Mouse (Mus musculus) thymus, adult 18-20 months (tissue): Measurements from ENCODE around the gene Cdc27.

Experiments
- DNase-seq, 2 experiments: peaks; one replicate each; pipeline ENCODE4 v3.0.0; 2022; ENCODE audit warnings: mixed read lengths in 2 of 2

The Cdc27 gene

GRCm38 (mm10) chr11:104468751-104469268, 81.6 kb downstream of the Cdc27 start, which contains the start of gene Kansl1:
Gene Kansl1 (minus strand): TSS chr11:104468861.
- peak; percentile 22 to 26 for DNase-seq

GRCm38 (mm10) chr11:104467698-104468097, 82.7 kb downstream of the Cdc27 start:
- no peak for DNase-seq

DNA sequence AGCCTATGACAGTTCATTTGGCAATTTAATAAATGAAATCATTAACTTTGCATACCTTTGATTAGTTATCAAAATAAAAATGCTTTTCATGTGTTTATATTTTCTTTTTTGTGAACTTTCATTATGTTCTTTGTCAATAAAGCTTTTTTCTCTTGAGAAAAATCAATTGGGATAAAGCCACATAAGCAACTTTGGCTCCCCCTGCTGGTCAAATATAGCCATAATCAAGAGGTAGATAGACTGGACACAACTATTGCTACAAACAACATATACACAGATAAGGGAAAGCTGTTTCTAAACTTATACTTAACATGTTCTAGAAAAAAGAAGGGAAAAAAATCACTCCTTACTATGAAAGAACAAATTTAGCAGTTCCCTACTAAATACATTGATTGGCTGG, 88.9 kb downstream of the Cdc27 start:
- DNase-seq = no peak

DNA sequence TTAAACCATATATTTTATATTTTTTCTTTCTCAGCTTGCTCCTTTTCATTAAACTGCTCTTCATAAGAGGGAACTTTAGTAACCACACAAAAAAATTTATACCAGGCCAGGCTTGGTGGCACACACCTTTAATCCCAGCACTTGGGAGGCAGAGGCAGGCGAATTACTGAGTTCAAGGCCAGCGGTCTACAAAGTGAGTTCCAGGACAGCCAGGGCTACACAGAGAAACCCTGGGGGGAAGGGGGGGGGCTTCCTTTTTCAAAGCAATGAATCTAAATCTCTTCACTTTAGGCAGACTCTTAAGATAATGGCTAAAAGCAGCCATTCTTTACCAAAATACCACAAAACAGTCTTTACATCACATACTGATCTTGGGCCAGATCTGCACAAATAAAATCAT, 90.7 kb downstream of the Cdc27 start:
- no peak for DNase-seq

DNA sequence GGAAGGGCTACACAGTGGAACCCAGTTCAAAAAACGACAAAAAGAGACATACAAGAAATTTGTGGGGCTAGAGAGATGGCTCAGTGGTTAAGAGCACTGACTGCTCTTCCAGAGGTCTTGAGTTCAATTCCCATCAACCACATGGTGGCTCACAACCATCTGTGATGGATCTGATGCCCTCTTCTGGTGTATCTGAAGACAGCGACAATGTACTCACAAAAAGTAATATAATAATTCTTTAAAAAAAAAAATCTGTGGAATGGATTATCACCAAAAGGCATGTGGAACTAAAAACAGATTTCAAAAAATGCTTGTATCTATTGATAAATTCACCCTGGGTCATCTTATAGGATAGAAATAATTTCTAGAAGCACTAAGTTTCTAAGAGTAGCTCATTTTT, 91.9 kb downstream of the Cdc27 start:
- DNase-seq = no peak
